10 mouse cellular contexts compared by ENCODE assay signal in genomic region chr12:86834416-86834772, GRCm38 (mm10). TPM values are rescaled to one million over a fixed set of nuclear protein-coding genes. Genes with fewer than 3 reads are reported as not detected.
DNase-seq lines count a peak whose midpoint lies in the region; ATAC-seq lines count a peak whose summit lies in the region.
"Had no signal": no experiment of that assay in that cellular context is flagged by ENCODE, and none has a peak within 500 bp of the region (broad histone marks: within the 10 kb centered on the region; RNA-seq: fewer than 3 reads in every experiment).

No protein-coding gene starts in this region.

- H3K27ac ChIP-seq in embryonic facial prominence, embryonic 15.5 days (replicated peaks): peak overlapping the region; percentile 73
- H3K27ac ChIP-seq in macrophage: peak overlapping the region; percentile 99
- H3K27ac ChIP-seq in midbrain, embryonic 11.5 days (ENCODE audit: low read depth, low read length): no peak overlapping the region
- H3K27ac ChIP-seq: neural tube, embryonic 12.5 days had no signal

- intact Hi-C loops in left cerebral cortex, postnatal 25 days (cut with DNase I): no loop called here

- no peak overlapping the region for H3K9ac ChIP-seq in embryonic facial prominence, embryonic 15.5 days
- H3K9ac ChIP-seq in midbrain, embryonic 11.5 days (ENCODE audit: low read length): no peak overlapping the region
- H3K9ac ChIP-seq: neural tube, embryonic 12.5 days had no signal

- peak; percentile 76 for DNase-seq in 3134 (ENCODE audit: extremely low read depth, insufficient read length, low spot score)
- DNase-seq in 416B (ENCODE audit: low read depth): peak; percentile 99
- DNase-seq in midbrain, embryonic 11.5 days (ENCODE audit: low spot score, missing footprints): no peak
- DNase-seq in frontal cortex, adult 2 months (ENCODE audit: extremely low spot score in 1 of 2, low spot score in 1 of 2): no peak
- DNase-seq in left cerebral cortex, postnatal 25 days (ENCODE audit: low spot score in 2 of 2): no peak
- DNase-seq in cerebellum, adult 18-20 months: no peak

- no peaks in the 10 kb centered on the region for H3K27me3 ChIP-seq in embryonic facial prominence, embryonic 15.5 days
- H3K27me3 ChIP-seq in midbrain, embryonic 11.5 days (ENCODE audit: control insufficient read depth, insufficient read depth, low read length): no peaks in the 10 kb centered on the region; the same call in 1 of the 2 replicates
- H3K27me3 ChIP-seq: neural tube, embryonic 12.5 days had no signal

- no peak overlapping the region for H3K4me2 ChIP-seq in embryonic facial prominence, embryonic 15.5 days (replicated peaks)
- H3K4me2 ChIP-seq in midbrain, embryonic 11.5 days: no peak overlapping the region
- H3K4me2 ChIP-seq: neural tube, embryonic 12.5 days had no signal

- ATAC-seq in embryonic facial prominence, embryonic 15.5 days (ENCODE audit: insufficient number of reproducible peaks, low FRiP score, low TSS enrichment, low read depth): no peak
- ATAC-seq in midbrain, embryonic 11.5 days (ENCODE audit: low FRiP score): no peak

- peaks cover 61% of the 10 kb centered on the region for H3K4me1 ChIP-seq in embryonic facial prominence, embryonic 15.5 days
- H3K4me1 ChIP-seq in midbrain, embryonic 11.5 days (ENCODE audit: control insufficient read depth, insufficient read depth, low read length): peaks cover 20% of the 10 kb centered on the region

- no peaks in the 10 kb centered on the region for H3K9me3 ChIP-seq in embryonic facial prominence, embryonic 15.5 days (replicated peaks)
- no peaks in the 10 kb centered on the region for H3K9me3 ChIP-seq in midbrain, embryonic 11.5 days (ENCODE audit: control insufficient read depth, low read length)
- H3K9me3 ChIP-seq: neural tube, embryonic 12.5 days had no signal

- no peak overlapping the region for H3K4me3 ChIP-seq in embryonic facial prominence, embryonic 15.5 days (replicated peaks)
- H3K4me3 ChIP-seq in macrophage (ENCODE audit: inconsistent target): no peak overlapping the region
- H3K4me3 ChIP-seq in midbrain, embryonic 11.5 days (ENCODE audit: low read depth, low read length): no peak overlapping the region
- H3K4me3 ChIP-seq: erythroblast, embryonic 14.5 days; neural tube, embryonic 12.5 days had no signal

- H3K36me3 ChIP-seq in embryonic facial prominence, embryonic 15.5 days: no peaks in the 10 kb centered on the region
- no peaks in the 10 kb centered on the region for H3K36me3 ChIP-seq in macrophage (ENCODE audit: inconsistent target)
- H3K36me3 ChIP-seq in midbrain, embryonic 11.5 days (ENCODE audit: control insufficient read depth, insufficient read depth, low read length): no peaks in the 10 kb centered on the region
- H3K36me3 ChIP-seq: neural tube, embryonic 12.5 days had no signal

- H3K79me2 ChIP-seq in macrophage (ENCODE audit: inconsistent target): no peaks in the 10 kb centered on the region

- WGBS in embryonic facial prominence, embryonic 15.5 days: 72% methylated on average over 3 of the region's 3 CpGs
- 20% methylated on average over 3 of the region's 3 CpGs for WGBS in macrophage (ENCODE audit: missing documents)
- whole genome bisulfite sequencing in midbrain, embryonic 11.5 days: 76% methylated on average over 3 of the region's 3 CpGs

RNA-seq across cellular contexts. Expression of gene Irf2bpl, which starts 50.2 kb away (rescaled TPM):
- polyA plus RNA-seq in embryonic facial prominence, embryonic 15.5 days (2015; fragmentation: Nextera tagmentation; extraction: Ambion mirVana): 45.2 and 50.6 TPM in 2 replicates
- total RNA-seq in macrophage (2018; cell fraction: chromatin; rRNA removed): 10 to 100 TPM in 5 of 26 experiments, 1 to 10 TPM in 20, under 1 TPM in 1; 0.94 to 14.8 (median 5.9) TPM
- 10 to 100 TPM in 24 of 26 experiments, 1 to 10 TPM in 2; 7.3 to 28.3 (median 21.4) TPM for total RNA-seq in macrophage (2018; cell fraction: cytosol; rRNA removed)
- total RNA-seq in macrophage (2018; cell fraction: nucleus; rRNA removed): 10 to 100 TPM in 24 of 26 experiments, 1 to 10 TPM in 2; 7.2 to 45.6 (median 16.6) TPM
- 9.1 to 32.1 TPM (median 10.4 TPM) in 3 replicates for polyA plus RNA-seq in macrophage (2018)
- polyA plus RNA-seq in midbrain, embryonic 11.5 days (2014; fragmentation: Nextera tagmentation; extraction: Ambion mirVana): 24.4 and 26.4 TPM in 2 replicates
- 48.5 and 50.2 TPM in 2 replicates for polyA plus RNA-seq in frontal cortex, adult 2 months (2012; rRNA removed)
- total RNA-seq in left cerebral cortex, postnatal 25 days (2021): 10 to 100 TPM; 61.9 to 78.7 TPM

Comparison
In these comparisons a context has a peak if more than half of its experiments do, and no peak if none do; other contexts are left out.
1. DNase-seq: peak in 3134 (single experiment) and 416B (single experiment); none in midbrain, embryonic 11.5 days (single experiment), frontal cortex, adult 2 months (0 of 2), left cerebral cortex, postnatal 25 days (0 of 2) and cerebellum, adult 18-20 months (0 of 2).